Mouse (Mus musculus): ENCODE data around the gene Chrna9.

The Chrna9 gene

GRCm38 (mm10) chr5:66008245-66008967, 73.7 kb downstream of the Chrna9 start:
- DNase-seq (ENCODE audit: extremely low read depth, low read depth), result no peak

DNA sequence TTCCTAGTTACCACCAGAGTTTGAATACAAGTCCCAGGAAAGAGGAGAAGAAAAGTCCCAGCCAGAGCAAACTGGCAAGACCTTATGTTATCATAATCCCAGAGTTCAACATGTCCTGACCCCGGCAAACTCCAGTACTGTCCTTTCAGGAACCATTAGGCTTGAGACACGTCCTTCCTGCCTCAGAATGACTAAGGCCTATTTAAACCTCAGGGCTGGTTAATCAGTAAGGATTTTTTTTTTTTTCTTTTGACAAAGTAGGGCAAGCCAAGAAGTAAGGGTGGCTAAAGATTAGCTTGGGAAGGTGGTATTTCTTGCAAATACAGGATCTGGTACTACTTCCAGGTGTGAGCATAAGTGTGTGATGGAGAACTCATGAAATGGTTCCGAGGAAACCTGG, 79.3 kb downstream of the Chrna9 start:
- no peak for DNase-seq (ENCODE audit: extremely low read depth, low read depth)

DNA sequence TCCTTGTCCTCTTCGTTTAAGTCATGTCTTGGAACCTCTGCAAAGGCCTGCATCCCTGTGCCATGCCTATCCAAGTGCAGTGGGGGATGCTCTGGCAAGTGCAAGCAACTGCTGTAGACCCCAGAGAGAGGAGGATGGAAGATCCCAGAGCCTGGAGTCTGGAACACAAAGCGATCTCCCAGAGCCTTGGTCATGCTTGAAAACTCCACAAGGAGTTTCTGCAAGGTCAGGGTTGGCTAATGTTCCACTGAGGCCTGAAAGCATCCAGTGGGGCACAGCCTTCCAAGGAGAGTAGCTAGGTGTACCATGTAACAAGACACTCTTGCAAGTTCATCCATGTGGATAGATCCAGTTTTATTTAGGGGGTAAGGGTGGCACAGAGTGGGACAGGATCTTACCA, 79.7 kb downstream of the Chrna9 start:
- no peak for DNase-seq (ENCODE audit: extremely low read depth, low read depth)

DNA sequence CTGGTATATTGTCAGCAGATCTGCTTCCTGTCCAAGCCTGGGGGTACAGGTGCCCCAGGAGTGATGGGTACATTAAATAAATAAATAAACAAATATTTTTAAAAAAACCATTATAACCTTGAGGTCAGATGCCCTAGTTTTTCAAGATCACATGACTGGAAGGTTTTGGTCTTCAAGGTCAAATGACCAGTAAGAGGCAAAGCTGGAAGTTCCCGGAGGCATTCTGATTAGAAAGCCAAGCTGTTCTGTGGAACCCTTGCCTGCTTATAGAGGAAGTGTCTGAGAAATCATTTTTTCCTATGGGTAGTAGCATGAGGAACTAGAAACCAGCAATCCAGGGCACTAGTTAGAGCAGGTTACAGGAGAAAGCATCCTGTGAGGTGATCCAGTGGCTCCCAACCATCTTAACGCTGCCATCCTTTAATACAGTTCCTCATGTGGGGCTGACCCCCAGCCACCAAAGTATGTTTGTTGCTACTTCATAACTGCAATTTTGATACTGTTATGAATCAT, 80.8 kb downstream of the Chrna9 start:
- no peak for DNase-seq (ENCODE audit: extremely low read depth, low read depth)

DNA sequence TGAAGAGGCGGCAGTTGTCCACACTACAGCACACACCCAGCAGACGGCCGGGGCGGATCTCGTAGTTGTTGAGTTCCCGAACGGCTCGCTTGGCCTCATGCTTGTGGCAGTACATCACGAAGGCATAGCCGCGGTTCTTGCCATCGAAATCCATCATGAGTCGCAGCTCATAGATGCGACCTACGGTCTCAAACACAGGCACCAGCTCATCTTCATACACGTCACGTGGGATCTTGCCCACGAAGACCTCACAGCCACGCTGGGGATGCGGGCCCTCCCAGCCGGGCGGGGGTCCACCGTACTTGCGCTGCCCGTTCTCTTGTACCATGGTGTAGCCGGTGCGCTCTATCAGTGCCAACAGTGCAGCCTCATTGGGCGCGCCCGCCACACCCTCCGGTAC, 92.1 kb downstream of the Chrna9 start:
- DNase-seq (ENCODE audit: extremely low read depth, low read depth), result no peak
